In the genomic region with DNA sequence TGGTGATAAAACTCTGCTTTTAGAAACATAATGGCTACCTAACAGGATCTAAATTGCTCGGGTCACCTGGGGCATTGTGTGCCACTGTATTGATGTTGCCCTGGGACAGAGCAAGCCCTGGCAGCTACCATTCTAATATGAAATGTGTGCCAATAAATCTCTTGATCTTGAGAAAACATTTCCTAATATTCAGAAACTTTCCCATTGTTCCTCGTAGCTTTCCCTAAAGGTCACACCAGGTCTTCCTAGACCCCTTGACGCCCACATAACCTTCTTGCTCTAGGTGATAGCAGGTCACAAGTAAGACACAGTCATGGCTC, we compare ENCODE assay signal across 17 mouse cellular contexts.
"Had no signal": no experiment of that assay in that cellular context is flagged by ENCODE, and none has a peak within 500 bp of the region (broad histone marks: within the 10 kb centered on the region; RNA-seq: fewer than 3 reads in every experiment).

No protein-coding gene starts in this region.

- DNase-seq: lung, adult 2 months; retina, postnatal 1 day; right cerebral cortex, adult 18-20 months; right cerebral cortex, postnatal 25 days; right cerebral cortex, postnatal 4 days; spleen, adult 18-20 months; thymus, adult 18-20 months; thymus, postnatal 14 days; thymus, postnatal 36 days had no signal

- H3K9ac ChIP-seq: lung, embryonic 15.5 days; midbrain, embryonic 13.5 days; midbrain, embryonic 15.5 days; neural tube, embryonic 12.5 days had no signal

- H3K27me3 ChIP-seq: lung, embryonic 15.5 days; megakaryocyte, embryonic 14.5 days; midbrain, embryonic 13.5 days; midbrain, embryonic 15.5 days; neural tube, embryonic 12.5 days had no signal

- ATAC-seq: lung, postnatal 0 days; midbrain, embryonic 13.5 days; midbrain, embryonic 15.5 days had no signal

- H3K36me3 ChIP-seq: lung, embryonic 15.5 days; midbrain, embryonic 13.5 days; midbrain, embryonic 15.5 days; neural tube, embryonic 12.5 days had no signal

- H3K9me3 ChIP-seq: lung, embryonic 15.5 days; midbrain, embryonic 13.5 days; midbrain, embryonic 15.5 days; neural tube, embryonic 12.5 days had no signal

- H3K4me2 ChIP-seq: lung, embryonic 15.5 days; midbrain, embryonic 11.5 days; midbrain, embryonic 13.5 days; midbrain, embryonic 15.5 days; neural tube, embryonic 12.5 days had no signal

- H3K27ac ChIP-seq: lung, embryonic 15.5 days; macrophage; midbrain, embryonic 13.5 days; midbrain, embryonic 15.5 days; neural tube, embryonic 12.5 days had no signal

- H3K4me3 ChIP-seq: lung, embryonic 15.5 days; megakaryocyte, embryonic 14.5 days; midbrain, embryonic 13.5 days; midbrain, embryonic 15.5 days; neural tube, embryonic 12.5 days had no signal

- H3K4me1 ChIP-seq: lung, embryonic 15.5 days; megakaryocyte, embryonic 14.5 days; midbrain, embryonic 13.5 days; midbrain, embryonic 15.5 days; neural tube, embryonic 12.5 days had no signal
